Mouse (Mus musculus) CD4-positive, CD25-positive, alpha-beta regulatory T cell, adult 9 weeks (primary cell): ENCODE data around the gene Gabrr2. TPM values are rescaled to one million over a fixed set of nuclear protein-coding genes. Genes with fewer than 3 reads are reported as not detected.

Experiments used
- polyA plus RNA-seq: library from polyadenylated mRNA; unstranded; fragments of 100-300 nt; shearing (Covaris generic); gene quantifications from one replicate; pipeline ENCODE4 v1.2.1, GENCODE M21; 2017

Gene Gabrr2
- polyA plus RNA-seq, result 35.5 TPM

GRCm38 (mm10) chr4:33062981-33063380 lies at the start of gene Gabrr2:
TSS of gene Gabrr2 (plus strand) at chr4:33062999.

GRCm38 (mm10) chr4:33031195-33031960 lies 31.4 kb upstream of the Gabrr2 start, which contains the start of gene Ube2j1:
TSS of gene Ube2j1 (plus strand) at chr4:33031416.

GRCm38 (mm10) chr4:33132221-33132620 lies 69.4 kb downstream of the Gabrr2 start, which contains the start of gene Gabrr1:
TSS of gene Gabrr1 (plus strand) at chr4:33132521.

Other genes with a start within 250 kb of the Gabrr2 start
- 2.0 TPM for gene Ankrd6, start 112.2 kb upstream of the Gabrr2 start, polyA plus RNA-seq
- 10.2 TPM for gene Rragd, start 80.0 kb upstream of the Gabrr2 start, polyA plus RNA-seq
- 39.6 TPM for gene Ube2j1, start 31.6 kb upstream of the Gabrr2 start, polyA plus RNA-seq
- gene Gabrr1, start 69.5 kb downstream of the Gabrr2 start, polyA plus RNA-seq, result not detected
- gene Pm20d2, start 126.7 kb downstream of the Gabrr2 start, polyA plus RNA-seq, result not detected
- 3.4 TPM for gene Srsf12, start 146.0 kb downstream of the Gabrr2 start, polyA plus RNA-seq
- gene Pnrc1, start 227.2 kb downstream of the Gabrr2 start, polyA plus RNA-seq, result 58.0 TPM
- gene Rngtt, start 247.3 kb downstream of the Gabrr2 start, polyA plus RNA-seq, result 68.1 TPM